Mouse (Mus musculus): ENCODE data around the gene Iffo1.

Iffo1 gene

DNA sequence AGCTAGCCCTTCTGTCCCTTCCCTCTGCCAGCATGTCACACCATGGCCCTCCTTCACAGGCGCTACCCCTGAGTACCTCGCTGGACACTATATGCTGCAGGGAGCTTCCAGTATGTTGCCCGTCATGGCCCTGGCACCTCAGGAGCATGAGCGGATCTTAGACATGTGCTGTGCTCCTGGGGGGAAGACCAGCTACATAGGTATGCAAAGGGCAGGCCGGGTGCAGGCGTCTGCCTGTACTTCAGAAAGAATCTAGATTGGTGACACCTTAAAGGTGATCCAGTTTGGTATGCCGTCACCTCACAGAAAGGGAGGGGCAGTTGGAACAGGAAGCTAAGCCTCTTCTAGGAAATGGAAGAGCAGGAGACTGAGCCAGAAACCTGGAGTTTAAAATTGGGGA, 5.3 kb upstream of the Iffo1 start:
- in situ Hi-C loops (cut with MboI, MseI): loop anchor here (5.0 kb wide), 1 partner anchor 37 kb away; no protein-coding TSS in a partner anchor

DNA sequence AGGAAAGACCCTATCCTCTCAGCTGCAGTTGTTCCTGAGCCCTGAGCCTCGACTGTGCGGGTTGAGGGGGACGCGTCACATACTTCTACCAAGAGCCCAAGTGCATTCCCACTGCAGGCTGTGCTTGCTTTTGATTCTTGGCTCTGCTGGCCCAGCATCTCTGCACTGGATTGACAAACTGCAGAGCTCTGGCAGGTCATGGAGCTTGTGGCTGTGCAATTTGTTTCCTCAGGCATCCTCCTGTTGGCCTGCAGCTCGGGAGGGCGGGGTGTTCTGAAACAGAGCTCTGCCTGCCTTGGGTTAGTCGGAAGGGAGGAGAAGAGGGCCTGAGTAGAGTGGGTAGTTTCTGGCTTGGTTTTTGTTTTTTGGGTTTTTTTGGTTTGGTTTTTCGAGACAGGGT, 2.6 kb upstream of the Iffo1 start:
- in situ Hi-C loops (cut with MboI, MseI): no loop called here

DNA sequence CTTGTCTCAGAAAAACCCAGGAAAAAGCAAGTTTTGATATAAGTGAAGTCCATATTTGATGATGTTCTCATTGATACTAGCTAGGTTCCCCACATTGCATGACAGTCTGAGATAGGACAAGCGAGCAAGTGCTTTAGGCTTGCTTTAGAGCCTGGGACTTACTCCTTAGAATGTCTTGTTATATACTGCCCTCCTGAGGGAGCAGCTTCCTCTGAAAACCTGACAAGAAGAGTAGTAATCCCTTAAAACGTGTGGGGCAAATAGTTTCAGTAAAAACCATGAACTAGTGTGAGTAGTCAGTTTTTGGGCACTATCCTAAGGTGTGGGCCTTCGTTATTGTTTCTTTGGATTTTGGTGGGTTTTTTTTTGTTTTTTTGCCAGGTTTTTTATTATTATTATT, 1.9 kb upstream of the Iffo1 start:
- in situ Hi-C loops (cut with MboI, MseI): no loop called here

DNA sequence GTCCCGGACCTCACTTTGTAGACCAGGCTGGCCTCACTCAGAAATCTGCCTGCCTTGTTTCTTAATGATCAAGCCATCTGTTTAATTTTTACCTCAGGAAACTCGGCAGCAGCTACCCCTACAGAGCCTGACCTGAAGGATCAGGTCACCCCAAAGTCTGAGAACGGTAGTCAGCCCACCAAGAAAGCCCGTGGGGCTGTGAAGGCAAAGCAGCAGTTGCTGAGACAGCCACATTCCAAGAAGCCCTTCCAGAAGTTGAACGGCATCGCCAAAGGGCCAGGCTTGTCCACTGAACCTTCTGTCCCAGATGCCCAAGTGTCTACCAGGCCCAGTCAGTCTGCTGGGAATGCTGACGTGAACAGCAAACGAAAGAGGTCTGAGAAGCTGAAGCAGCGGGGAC, 1.1 kb upstream of the Iffo1 start:
- in situ Hi-C loops (cut with MboI, MseI): no loop called here

DNA sequence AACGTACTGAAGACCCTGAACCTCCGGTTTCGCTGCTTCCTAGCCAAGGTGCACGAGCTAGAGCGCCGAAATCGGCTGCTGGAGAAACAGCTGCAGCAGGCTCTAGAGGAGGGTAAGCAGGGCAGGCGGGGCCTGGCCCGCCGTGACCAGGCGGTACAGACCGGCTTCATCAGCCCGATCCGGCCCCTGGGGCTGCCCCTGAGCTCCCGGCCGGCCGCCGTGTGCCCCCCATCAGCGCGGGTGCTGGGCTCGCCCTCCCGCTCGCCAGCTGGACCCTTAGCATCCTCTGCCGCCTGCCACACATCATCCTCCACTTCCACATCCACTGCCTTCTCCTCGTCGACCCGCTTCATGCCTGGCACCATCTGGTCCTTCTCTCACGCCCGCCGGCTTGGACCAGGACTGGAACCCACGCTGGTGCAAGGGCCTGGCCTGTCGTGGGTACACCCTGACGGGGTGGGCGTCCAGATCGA, 474 bp downstream of the Iffo1 start:
- in situ Hi-C loops (cut with MboI, MseI): loop anchor here (5.0 kb wide), 1 partner anchor 82 kb away; no protein-coding TSS in a partner anchor

DNA sequence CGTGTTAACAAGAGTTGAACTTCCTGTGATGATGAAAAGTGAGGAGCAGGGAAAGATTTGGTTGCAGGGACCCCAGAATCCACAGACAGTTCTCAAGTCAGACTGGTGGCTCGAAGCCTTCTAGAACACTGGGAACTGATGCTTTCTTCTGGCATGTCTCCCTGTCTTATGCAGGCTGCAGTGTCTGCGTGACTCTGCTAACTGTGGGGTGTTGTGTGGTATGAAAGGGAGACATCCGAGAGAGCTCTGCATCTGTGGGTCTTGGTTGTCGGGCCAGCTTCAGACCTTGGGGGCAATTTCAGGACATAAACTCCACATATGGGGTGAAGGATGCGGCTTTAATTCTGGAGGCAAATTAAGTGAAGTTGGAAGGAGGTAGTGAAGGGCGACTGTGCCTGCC, 1.1 kb downstream of the Iffo1 start:
- in situ Hi-C loops (cut with MboI, MseI): loop anchor here (5.0 kb wide), 1 partner anchor 81 kb away; no protein-coding TSS in a partner anchor

DNA sequence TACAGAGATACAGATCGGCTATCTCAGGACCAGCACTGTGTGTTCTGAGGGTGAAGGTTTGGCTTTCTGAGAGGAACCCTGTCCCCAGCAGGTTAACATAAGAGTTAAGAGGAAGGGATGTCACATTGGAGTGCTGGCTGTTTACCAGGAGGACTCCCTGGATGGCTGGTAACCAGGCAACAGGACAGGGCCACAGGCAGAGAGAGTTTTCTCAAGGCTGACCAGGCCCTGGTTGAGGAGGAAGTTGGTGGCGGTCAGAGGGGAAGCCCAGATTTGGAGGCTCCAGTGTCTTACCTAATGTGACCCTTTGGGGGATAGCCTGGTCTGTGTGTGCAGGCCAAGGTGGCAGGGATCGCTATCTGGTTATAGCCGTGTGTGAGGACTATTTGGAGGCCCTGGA, 1.8 kb downstream of the Iffo1 start:
- in situ Hi-C loops (cut with MboI, MseI): loop anchor here (5.0 kb wide), 1 partner anchor 81 kb away; no protein-coding TSS in a partner anchor

DNA sequence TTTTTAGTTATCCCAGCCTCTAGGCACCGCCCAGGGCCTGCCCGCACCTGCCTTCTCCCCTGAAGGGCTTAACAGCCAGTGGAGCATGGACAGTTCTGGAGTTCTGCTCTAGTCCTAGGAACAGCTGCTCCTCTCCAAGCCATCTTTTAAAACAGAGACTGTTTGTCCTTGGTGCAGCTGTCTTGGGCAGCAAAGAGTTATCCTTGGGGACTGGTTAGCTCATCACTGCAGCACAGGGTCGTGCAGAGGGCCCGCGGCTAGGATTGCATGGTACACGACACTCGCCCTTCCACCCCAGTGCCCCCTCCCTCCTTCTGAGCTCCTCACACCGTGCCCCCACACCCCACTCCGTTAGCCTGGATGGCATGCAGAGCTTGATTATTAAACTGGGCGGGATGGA, 2.3 kb downstream of the Iffo1 start:
- in situ Hi-C loops (cut with MboI, MseI): loop anchor here (5.0 kb wide), 1 partner anchor 80 kb away; no protein-coding TSS in a partner anchor

DNA sequence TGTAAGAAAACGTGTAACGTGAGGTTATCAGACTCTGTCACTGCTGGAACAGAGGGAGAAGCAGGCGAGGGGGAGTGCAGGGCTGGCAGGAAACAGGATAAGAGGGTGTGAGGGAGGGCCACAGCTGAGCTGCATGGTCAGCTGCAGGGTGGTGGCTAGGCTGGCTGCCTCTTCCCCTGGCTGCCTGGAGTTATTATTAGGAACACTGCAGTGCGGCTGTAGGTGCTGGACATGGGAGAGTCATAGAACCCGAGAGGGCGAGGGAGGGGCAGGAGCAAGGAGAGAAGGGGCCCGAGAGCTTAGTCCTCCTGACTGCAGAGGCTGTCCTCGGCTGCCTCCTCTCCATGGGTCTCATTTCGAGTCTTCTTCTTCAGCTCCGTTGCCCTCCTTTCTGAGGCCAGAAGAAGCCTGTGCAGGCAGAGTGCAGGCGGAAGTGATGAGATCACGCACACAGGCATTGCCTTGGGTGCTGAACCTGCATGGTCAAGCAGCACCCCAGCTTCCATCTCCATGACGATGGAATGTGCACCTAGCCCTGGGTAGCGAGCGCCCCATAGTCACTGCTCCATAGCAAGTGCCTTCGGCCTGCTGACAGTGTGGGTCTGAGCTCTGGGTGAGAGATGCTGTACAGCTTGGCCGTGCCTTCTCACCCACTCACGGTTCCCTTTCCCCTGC, 3.3 kb downstream of the Iffo1 start:
- in situ Hi-C loops (cut with MboI, MseI): loop anchor here (5.0 kb wide), 1 partner anchor 79 kb away; no protein-coding TSS in a partner anchor

DNA sequence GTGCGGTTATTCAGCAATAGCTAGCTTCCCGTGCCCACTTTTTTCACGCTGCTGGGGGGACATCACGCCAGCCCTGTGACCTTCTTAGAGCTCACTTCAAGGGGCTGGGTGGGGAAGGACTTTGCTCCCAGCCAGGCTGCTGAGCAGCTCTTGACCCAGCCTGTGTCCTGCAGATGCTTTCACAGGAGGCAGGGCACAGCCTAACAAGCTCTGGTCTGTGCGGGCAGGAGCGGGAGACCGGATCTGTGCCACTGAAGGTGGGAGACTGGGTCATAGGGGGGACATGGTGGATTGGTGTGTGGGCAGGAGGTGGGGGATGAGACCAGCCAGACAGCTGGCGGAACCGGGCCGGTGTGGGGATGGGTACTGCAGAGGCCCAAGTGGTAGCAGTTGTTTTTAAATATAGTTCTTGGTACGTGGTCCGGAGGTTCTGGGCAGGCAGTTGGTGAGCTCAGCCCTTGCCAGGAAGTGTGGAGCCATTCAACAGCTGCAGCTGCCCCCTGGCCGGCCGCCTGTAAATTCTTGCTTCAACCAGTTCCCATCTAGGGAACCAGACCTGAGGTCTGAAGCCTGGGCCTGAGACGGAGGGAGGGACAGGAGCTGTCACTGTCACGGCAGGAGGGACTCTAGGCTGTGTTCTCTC, 4.0 kb downstream of the Iffo1 start:
- in situ Hi-C loops (cut with MboI, MseI): loop anchor here (5.0 kb wide), 1 partner anchor 78 kb away; no protein-coding TSS in a partner anchor

DNA sequence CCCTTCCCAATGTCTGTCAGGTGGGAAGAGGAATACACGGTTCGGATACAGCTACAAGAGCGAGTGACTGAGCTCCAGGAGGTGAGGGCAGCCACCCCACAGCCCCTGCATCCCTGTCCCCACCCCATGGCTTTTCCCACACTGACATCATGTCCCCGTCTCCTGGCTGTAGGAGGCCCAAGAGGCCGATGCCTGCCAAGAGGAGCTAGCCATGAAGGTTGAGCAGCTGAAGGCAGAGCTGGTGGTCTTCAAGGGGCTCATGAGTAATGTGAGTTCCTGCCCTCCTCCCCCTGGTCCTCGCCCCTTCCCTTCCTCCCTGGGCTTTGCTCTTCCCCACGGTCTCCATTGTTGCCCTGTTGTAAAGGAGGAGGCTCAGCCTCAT, 4.5 kb downstream of the Iffo1 start:
- in situ Hi-C loops (cut with MboI, MseI): loop anchor here (5.0 kb wide), 1 partner anchor 78 kb away; no protein-coding TSS in a partner anchor

DNA sequence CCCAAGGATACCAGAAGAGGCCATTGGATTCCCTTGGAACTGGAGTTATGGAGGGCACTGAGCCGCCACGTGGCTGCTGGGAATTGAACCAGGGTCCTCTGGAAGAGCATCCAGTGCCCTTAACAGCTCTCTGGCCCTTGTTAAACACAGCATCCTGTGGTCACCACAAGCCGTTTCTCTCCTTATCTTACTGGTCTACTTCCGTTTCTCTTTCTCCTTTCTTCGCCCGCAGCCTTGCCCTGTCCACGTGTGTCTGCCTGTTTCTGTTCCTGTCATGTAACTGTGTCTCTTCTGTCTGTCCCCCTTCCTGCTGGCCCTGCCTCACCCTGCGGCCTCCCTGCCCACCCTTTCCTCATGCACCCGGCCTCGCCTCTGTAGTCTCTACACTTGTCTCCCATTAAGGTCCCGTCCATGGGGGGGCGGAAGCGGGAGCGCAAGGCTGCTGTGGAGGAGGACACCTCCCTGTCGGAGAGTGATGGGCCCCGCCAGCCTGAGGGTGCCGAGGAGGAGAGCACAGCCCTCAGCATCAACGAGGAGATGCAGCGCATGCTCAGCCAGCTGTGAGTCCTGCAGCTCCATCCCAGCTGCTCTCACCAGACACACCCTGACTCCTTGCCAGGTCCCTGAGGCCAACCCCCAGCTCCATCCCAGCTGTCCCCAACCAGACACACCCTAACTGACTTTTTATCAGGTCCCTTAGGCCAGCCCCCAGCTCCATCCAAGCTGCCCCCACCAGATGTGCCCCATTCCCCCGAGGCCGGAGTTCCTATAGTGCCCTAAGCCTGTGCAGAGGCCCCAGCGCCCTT, 7.4 kb downstream of the Iffo1 start:
- in situ Hi-C loops (cut with MboI, MseI): loop anchor here (10.0 kb wide), 1 partner anchor 122 kb away; no protein-coding TSS in a partner anchor

DNA sequence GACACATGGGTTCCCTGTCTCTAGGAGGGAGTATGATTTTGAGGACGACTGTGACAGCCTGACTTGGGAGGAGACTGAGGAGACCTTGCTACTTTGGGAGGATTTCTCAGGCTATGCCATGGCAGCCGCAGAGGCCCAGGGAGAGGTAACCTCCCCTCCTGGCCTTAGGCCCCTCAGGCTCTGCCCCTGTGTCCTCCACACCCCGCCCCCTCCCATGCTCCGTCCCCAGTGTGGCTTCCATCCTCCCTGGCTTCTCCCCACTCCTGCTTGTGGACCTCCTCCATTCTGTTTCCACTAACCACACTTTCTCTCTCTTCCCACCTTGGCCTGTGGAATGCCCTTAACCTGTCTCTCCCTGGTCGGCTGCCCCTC, 8.0 kb downstream of the Iffo1 start:
- in situ Hi-C loops (cut with MboI, MseI): loop anchor here (10.0 kb wide), 1 partner anchor 122 kb away; no protein-coding TSS in a partner anchor

DNA sequence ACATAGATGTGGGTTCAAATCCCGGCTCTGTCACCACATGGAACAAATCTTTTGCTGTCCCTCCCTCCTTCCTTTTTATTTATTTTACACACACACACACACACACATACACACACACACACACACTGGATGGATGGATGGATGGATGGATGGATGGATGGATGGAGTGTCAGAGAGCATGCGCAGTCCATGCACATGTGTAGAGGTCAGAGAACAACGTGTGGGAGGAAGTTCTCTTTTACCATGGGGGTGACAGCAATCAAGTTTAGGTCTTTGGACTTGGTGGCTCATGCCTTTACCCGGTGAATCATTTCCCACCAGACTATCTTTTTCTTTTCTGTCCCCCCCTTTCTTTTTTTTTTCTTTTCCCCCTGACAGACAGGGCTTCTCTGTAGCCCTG, 8.6 kb downstream of the Iffo1 start:
- in situ Hi-C loops (cut with MboI, MseI): loop anchor here (10.0 kb wide), 1 partner anchor 121 kb away; no protein-coding TSS in a partner anchor

DNA sequence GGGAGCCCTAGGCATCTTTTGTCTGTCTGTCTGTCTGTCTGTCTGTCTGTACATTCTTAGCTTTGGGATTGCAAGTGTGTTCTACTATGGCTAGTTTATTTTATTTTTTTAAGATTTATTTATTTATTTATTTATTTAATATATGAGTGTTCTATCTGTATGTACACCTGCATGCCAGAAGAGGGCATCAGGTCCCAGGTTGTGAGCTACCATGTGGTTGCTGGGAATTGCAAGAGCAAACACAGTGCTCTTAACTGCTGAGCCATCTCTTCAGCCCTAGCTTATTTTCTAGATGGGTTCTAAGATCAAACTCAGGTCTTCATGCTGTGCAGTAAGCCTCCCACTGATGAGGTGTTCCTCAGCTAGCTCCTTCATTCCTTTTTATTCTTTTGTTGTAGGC, 9.5 kb downstream of the Iffo1 start:
- in situ Hi-C loops (cut with MboI, MseI): loop anchor here (10.0 kb wide), 1 partner anchor 120 kb away; no protein-coding TSS in a partner anchor

DNA sequence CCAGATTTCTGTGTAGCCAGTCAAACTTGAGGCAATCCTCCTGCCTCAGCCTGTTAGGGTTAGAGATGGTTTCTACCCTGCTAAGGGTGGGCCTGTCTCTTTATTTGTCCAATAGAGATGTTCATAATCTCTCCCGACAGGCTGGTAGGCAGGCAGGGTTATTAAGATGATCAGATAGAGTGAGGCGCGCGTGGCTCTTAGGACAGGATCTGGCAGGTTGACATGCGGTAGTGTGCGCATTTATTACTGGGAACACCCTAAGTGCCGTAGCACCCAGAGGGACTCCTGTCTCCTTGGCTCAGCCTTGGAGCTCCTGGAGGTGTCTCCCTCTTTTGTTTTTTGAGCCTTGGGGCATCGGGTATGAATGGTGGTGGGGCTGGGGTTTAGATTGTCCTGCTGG, 10.2 kb downstream of the Iffo1 start:
- in situ Hi-C loops (cut with MboI, MseI): loop anchor here (5.0 to 10.0 kb wide), 2 partner anchors 120 to 327 kb away; no protein-coding TSS in a partner anchor

DNA sequence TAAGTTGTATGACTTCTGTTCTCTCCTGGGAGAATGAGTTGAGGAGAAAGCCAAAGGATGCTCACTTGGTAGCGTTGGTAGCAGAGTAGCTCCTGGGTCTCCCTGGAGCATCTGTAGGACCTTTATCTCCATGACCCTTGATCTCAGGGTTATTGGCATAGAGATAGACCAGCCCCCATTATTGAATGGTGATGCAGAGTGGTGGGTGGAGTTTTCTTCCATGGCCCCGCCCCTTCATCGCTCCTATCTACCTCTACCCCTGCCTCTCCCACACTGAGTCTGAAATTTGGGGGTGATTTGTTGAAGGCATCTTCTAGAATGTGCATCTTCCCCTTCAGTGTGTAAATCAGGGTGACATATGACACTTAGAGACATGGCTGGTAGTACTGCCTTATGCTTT, 11.4 kb downstream of the Iffo1 start:
- in situ Hi-C loops (cut with MboI, MseI): loop anchor here (5.0 to 10.0 kb wide), 2 partner anchors 118 to 326 kb away; no protein-coding TSS in a partner anchor

DNA sequence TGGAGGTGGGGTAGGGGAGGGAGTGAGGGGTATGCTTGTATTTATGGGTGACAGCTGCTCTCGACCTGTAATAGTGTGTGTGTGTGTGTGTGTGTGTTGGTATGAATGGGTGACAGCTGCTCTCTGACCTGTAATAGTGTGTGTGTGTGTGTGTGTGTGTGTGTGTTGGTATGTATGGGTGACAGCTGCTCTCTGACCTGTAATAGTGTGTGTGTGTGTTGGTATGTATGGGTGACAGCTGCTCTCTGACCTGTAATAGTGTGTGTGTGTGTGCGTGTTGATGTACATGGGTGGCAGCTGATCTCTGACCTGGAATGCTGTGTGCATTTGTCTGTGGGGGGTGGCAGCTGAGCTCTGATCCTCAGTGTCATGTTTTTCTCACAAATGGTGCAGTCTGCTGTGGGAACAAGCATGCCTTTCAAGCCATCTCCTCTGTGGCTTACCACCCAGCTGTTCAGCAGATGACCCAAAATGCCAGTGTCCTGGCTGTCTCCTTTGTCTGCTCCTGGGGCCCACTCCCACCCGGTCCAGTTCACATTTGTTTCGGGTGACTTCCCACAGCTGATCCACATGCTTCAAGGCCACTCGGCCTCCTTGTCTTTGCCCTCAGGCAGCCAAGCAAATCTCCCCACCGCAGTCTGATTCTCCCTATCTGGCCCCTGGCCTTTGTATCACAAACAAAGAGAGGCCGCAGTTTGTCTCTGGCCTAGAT, 12.0 kb downstream of the Iffo1 start:
- in situ Hi-C loops (cut with MboI, MseI): loop anchor here (5.0 to 10.0 kb wide), 2 partner anchors 118 to 325 kb away; no protein-coding TSS in a partner anchor

DNA sequence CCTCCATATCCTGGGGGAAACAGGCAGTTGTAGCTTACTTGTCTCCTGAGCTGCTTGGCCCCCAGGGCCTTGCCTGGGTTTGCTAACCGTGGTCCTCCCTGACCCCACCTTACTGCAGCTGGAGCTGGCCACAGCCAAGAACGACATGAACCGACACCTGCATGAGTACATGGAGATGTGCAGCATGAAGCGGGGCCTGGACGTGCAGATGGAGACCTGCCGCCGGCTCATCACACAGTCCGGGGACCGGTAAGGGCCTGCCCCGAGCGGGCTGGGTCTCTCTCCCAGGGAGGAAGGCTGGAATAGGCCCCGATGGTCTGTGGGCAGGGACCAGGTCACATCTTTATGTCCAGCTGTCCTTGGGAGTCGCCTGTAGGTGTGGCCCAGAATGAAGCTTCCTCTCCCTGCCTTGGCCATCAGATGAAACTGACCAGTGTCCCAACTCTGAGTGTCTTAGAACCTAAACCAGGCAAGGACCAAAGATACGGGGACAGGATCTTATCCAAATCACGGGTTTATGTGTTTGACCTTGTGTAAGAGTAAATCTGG, 14.0 kb downstream of the Iffo1 start:
- in situ Hi-C loops (cut with MboI, MseI): loop anchor here (5.0 to 10.0 kb wide), 2 partner anchors 116 to 323 kb away; no protein-coding TSS in a partner anchor

DNA sequence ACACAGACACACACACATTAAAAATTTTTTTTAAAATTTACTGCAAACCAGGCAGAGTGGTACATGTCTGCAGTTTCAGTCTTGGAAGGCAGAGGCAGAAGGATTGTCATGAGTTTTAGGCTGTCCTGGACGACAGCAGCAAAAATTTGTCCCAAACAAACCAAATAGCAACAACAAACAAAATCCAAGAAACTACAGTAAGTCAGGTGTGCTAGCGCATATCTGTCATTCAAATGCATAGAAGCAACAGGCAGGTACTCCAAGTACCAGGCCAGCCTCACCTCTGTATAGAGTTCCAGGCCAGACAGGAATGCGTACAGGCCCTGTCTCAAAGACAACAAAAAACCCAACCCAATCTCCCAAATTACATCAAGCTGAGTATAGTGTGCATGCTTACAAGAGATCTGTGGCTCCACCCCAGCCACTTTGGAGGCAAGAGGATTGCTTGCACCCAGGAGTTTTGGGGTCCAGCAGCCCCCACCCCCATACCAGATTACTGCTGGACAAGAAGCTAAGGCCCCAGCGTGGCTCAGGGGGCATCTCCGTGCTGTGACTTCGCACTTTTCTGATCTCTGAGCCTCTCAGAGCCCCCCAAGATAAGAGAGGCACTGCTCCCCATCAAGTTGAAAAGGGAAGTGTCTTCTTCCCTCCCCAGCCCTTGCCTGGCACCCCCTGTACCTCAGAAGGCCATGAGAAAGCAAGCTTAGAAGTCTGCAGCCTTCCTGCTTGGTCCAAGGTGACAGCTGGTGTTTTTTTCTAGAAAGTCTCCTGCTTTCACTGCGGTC, 14.9 kb downstream of the Iffo1 start:
- in situ Hi-C loops (cut with MboI, MseI): loop anchor here (5.0 to 10.0 kb wide), 2 partner anchors 115 to 322 kb away; no protein-coding TSS in a partner anchor

Data from T-helper 1 cell (primary cell).